Mouse (Mus musculus) NIH3T3 (cell line): ENCODE measurements around the gene Camsap1.

Source experiments
- DNase-seq: peaks from one replicate; pipeline ENCODE4 v3.0.0-alpha.2; 2012; ENCODE audit warnings: low read depth

Gene Camsap1

GRCm38 (mm10) chr2:25882276-25882675 is 100.8 kb downstream of the Camsap1 start:
- DNase-seq = no peak

GRCm38 (mm10) chr2:25879061-25879460 is 104.0 kb downstream of the Camsap1 start:
- no peak for DNase-seq

- DNase-seq = no peak
Observed at GRCm38 (mm10) chr2:25878516-25878915, 104.6 kb downstream of the Camsap1 start.

GRCm38 (mm10) chr2:25877736-25878268 is 105.3 kb downstream of the Camsap1 start:
- no peak for DNase-seq

- DNase-seq = no peak
Observed at GRCm38 (mm10) chr2:25877250-25877735, 105.8 kb downstream of the Camsap1 start.
